Mouse (Mus musculus): ENCODE data around the gene A230050P20Rik.

- TF ChIP-seq POLR2A (IDR thresholded peaks at IDR 0.05; ENCODE audit: low read depth, low read length): no peak
- no peak for TF ChIP-seq CTCF (IDR thresholded peaks at IDR 0.05; ENCODE audit: borderline replicate concordance, insufficient read depth, low read length)
Observed at GRCm38 (mm10) chr9:20894629-20895028, 26.2 kb downstream of the A230050P20Rik start.

All from embryonic fibroblast, embryonic 13.5 days (primary cell).